Mouse (Mus musculus) ES-E14 (cell line): Measurements from ENCODE around the gene Stk25. TPM values are rescaled to one million over a fixed set of nuclear protein-coding genes. Genes with fewer than 3 reads are reported as not detected.

Experiments
- DNase-seq: peaks from one replicate; pipeline ENCODE4 v3.0.0-alpha.2; 2013; ENCODE audit warnings: low read depth, low spot score
- H3K27ac ChIP-seq: 2 replicates; pipeline ENCODE4 v1.5.1; 2012; ENCODE audit warnings: low read depth, mild to moderate bottlenecking, low read length, moderate library complexity, mixed read lengths; ENCODE audit not compliant: poor library complexity, insufficient read depth, severe bottlenecking
- H3K36me3 ChIP-seq: 2 replicates; pipeline ENCODE4 v1.6.1; 2012; ENCODE audit warnings: mild to moderate bottlenecking, low read length, moderate library complexity, mixed read lengths; ENCODE audit not compliant: control insufficient read depth, poor library complexity, insufficient read depth, severe bottlenecking
- H3K4me1 ChIP-seq, 2 experiments: fragments of 150-350 bp in 1 of 2; sonication (generic) in 1 of 2; 2 replicates each; pipeline ENCODE4 v1.6.1; 2012; ENCODE audit warnings: low read length in 2 of 2, mild to moderate bottlenecking in 1 of 2, mixed read lengths in 1 of 2; ENCODE audit not compliant: control insufficient read depth in 2 of 2, insufficient read depth in 2 of 2, poor library complexity in 1 of 2
- H3K4me3 ChIP-seq, 2 experiments: fragments of 150-350 bp in 1 of 2; sonication (generic) in 1 of 2; 2 replicates each; pipeline ENCODE4 v1.5.1; 2012; ENCODE audit warnings: low read length in 2 of 2, low read depth in 1 of 2, mild to moderate bottlenecking in 1 of 2, mixed read lengths in 1 of 2; ENCODE audit not compliant: insufficient read depth in 1 of 2, poor library complexity in 1 of 2, severe bottlenecking in 1 of 2
- H3K9ac ChIP-seq: 2 replicates; pipeline ENCODE4 v1.6.1; 2012; ENCODE audit warnings: low read depth, mild to moderate bottlenecking, low read length, mixed read lengths; ENCODE audit not compliant: poor library complexity, insufficient read depth, severe bottlenecking
- H3K9me3 ChIP-seq: fragments of 150-350 bp; sonication (generic); 2 replicates; pipeline ENCODE4 v1.6.1; 2012; ENCODE audit warnings: low read depth, mild to moderate bottlenecking, low read length; ENCODE audit not compliant: control insufficient read depth, insufficient read depth
- CHD2 ChIP-seq: IDR thresholded peaks from 2 replicates; pipeline ENCODE4 v1.6.1; 2014; ENCODE audit warnings: mild to moderate bottlenecking, low read depth, low read length, inconsistent platforms
- HCFC1 ChIP-seq: IDR thresholded peaks from 2 replicates; pipeline ENCODE4 v1.6.1; 2012; ENCODE audit warnings: low read length, inconsistent platforms, borderline replicate concordance; ENCODE audit not compliant: insufficient read depth
- MAFK ChIP-seq: IDR thresholded peaks from 2 replicates; pipeline ENCODE4 v1.6.1; 2014; ENCODE audit warnings: mild to moderate bottlenecking, low read depth, low read length, inconsistent platforms; ENCODE audit not compliant: insufficient read depth
- ZC3H11A ChIP-seq: IDR thresholded peaks from 2 replicates; pipeline ENCODE4 v1.6.1; 2012; ENCODE audit warnings: low read depth, mild to moderate bottlenecking, inconsistent platforms, low read length, borderline replicate concordance
- ZNF384 ChIP-seq: IDR thresholded peaks from 2 replicates; pipeline ENCODE4 v1.6.1; 2012; ENCODE audit warnings: low read depth, low read length, inconsistent platforms
- in situ Hi-C, 2 experiments: fragments of 600-800 bp; cut with MboI; formaldehyde crosslinking; loops; one replicate each; pipeline ENCODE4 v1.15.1; 2025; ENCODE audit warnings: low sequenced_read_pairs in 2 of 2, inconsistent platforms in 1 of 2; ENCODE audit not compliant: unreplicated experiment in 2 of 2
- total RNA-seq: library from RNA; depleted of rRNA; stranded (reverse); fragments of 300-350 nt; gene quantifications from 2 replicates; pipeline ENCODE4 v1.2.3, GENCODE M21; 2012

The Stk25 gene
- total RNA-seq, 1 experiment = 62.0 TPM

DNA sequence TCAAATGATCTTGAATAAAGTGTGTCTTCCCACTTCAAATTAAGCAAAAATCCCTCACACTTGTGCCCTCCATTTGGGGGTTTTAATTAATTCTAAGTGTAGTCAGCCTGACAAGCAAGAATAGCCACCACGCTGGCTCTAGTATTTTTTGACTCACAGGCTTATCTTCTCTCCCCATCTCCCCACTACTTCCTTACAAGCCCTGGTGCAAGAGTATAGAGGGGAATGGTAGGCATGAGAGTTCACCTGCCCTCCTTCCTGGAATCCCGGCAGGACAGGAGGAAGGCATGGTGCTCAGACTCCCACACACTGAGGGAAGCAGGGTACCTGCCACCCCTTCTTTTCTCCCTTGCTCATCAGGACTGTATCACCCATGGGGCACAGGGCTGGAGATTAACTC is 4.2 kb downstream of the Stk25 start:
- H3K27ac ChIP-seq = no peak overlapping the region
- no peaks in the 10 kb centered on the region for H3K36me3 ChIP-seq
- H3K9me3 ChIP-seq = no peaks in the 10 kb centered on the region
- H3K9ac ChIP-seq = no peak overlapping the region
- no peak overlapping the region for H3K4me3 ChIP-seq
- no peak for DNase-seq
- TF ChIP-seq CHD2 = no peak
- no peak for TF ChIP-seq MAFK
- TF ChIP-seq ZNF384 = no peak
- TF ChIP-seq ZC3H11A = no peak
- TF ChIP-seq HCFC1 = no peak
- peaks cover 0 to 7% of the 10 kb centered on the region in 2 experiments; a peak in 1 of 4 replicates for H3K4me1 ChIP-seq
- in situ Hi-C loops = no loop called here

- H3K4me3 ChIP-seq = no peak overlapping the region
- DNase-seq = no peak
- no peaks in the 10 kb centered on the region for H3K36me3 ChIP-seq
- peaks cover 0 to 7% of the 10 kb centered on the region in 2 experiments; a peak in 2 of 4 replicates for H3K4me1 ChIP-seq
- no peak overlapping the region for H3K9ac ChIP-seq
- in situ Hi-C loops = no loop called here
- H3K9me3 ChIP-seq = no peaks in the 10 kb centered on the region
- no peak overlapping the region for H3K27ac ChIP-seq
- TF ChIP-seq CHD2 (no peak), ZNF384 (no peak), ZC3H11A (no peak), HCFC1 (no peak), MAFK (no peak)
These were observed 8.8 kb downstream of the Stk25 start for GRCm38 (mm10) chr1:93649604-93650172.

DNA sequence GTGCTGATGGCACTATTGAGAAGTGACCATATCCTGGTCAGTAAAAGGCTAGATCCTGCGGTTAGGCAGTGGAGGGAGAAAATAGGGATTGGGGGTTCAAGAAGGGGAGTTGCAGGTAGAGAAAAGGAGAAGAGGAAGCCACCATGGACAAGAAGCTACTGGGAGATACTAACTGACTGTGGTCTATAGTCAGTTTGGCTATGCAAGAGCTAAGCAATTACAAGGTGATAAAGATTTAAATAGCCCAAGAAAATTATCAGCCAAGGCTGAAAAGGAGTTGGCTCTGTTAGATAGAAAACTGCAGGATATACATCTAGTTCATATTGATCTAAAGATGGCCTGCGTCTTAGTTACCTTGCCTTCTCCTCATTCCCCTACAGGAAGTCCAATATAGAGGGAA is 15.8 kb downstream of the Stk25 start:
- Histone ChIP-seq H3K9me3 (no peaks in the 10 kb centered on the region), H3K9ac (no peak overlapping the region), H3K4me1 (no peaks in the 10 kb centered on the region), H3K36me3 (no peaks in the 10 kb centered on the region), H3K4me3 (no peak overlapping the region), H3K27ac (no peak overlapping the region)
- DNase-seq = no peak
- in situ Hi-C loops = no loop called here
- no peak for TF ChIP-seq MAFK
- no peak for TF ChIP-seq CHD2
- no peak for TF ChIP-seq ZC3H11A
- TF ChIP-seq ZNF384 = no peak

DNA sequence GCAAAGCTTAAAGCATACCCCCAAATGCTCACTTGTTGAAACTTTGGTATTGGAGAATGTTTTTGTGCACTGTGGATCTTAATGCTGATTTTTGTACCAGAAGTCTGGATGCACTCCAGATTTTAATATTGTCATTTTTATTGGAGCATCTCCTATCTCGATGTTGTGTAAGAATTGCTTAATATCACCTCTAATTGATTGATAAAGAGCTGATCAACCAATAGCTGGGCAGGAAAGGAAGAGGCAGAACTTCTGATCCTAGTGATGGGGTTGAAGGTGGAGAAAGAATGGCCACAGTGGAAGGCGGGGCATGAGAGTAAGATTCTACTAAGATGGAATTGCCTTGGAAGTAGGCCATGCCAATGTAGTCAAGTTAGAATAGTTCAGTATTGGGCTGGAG is 16.5 kb downstream of the Stk25 start:
- no peak overlapping the region for H3K9ac ChIP-seq
- H3K27ac ChIP-seq = no peak overlapping the region
- no peaks in the 10 kb centered on the region for H3K36me3 ChIP-seq
- in situ Hi-C loops = no loop called here
- no peaks in the 10 kb centered on the region for H3K4me1 ChIP-seq
- no peaks in the 10 kb centered on the region for H3K9me3 ChIP-seq
- no peak for DNase-seq
- H3K4me3 ChIP-seq = no peak overlapping the region
- no peak for TF ChIP-seq ZC3H11A
- TF ChIP-seq HCFC1 = no peak
- no peak for TF ChIP-seq MAFK
- no peak for TF ChIP-seq ZNF384
- TF ChIP-seq CHD2 = no peak
